Mouse (Mus musculus) duodenum, adult 2 months (tissue): ENCODE data around the gene Prss16. TPM values are rescaled to one million over a fixed set of nuclear protein-coding genes. Genes with fewer than 3 reads are reported as not detected.

Source experiments
- polyA plus RNA-seq: library from polyadenylated mRNA; depleted of rRNA; stranded (reverse); fragments of >200 nt; gene quantifications from 2 replicates; pipeline ENCODE4 v1.2.3, GENCODE M21; 2012; ENCODE audit warnings: low replicate concordance; rRNA removed

Gene Prss16
- polyA plus RNA-seq = 1.4 and 2.5 TPM in 2 replicates

DNA sequence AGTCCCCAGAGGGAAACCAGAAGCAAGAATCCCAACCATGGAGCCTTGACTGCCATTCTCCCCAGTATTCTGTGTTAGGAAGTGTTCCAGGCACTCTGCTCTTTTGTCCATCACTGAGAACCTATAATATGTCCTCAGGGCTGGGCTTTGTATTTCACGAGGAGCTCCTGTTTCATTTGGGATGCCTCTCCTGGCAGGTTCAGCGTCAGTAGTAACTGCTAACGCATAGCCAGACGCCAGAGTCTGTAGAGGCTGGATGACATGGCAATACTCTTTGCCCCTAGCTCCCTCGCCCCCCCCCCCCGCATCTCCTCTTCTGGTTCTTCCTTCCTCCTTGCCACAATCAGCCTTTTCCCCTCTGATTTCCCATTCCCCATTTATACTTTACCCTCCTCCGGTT, at the start of gene Prss16:
Gene Prss16, minus strand, starts transcription at position 101 of the 400 bp plus-strand sequence.

DNA sequence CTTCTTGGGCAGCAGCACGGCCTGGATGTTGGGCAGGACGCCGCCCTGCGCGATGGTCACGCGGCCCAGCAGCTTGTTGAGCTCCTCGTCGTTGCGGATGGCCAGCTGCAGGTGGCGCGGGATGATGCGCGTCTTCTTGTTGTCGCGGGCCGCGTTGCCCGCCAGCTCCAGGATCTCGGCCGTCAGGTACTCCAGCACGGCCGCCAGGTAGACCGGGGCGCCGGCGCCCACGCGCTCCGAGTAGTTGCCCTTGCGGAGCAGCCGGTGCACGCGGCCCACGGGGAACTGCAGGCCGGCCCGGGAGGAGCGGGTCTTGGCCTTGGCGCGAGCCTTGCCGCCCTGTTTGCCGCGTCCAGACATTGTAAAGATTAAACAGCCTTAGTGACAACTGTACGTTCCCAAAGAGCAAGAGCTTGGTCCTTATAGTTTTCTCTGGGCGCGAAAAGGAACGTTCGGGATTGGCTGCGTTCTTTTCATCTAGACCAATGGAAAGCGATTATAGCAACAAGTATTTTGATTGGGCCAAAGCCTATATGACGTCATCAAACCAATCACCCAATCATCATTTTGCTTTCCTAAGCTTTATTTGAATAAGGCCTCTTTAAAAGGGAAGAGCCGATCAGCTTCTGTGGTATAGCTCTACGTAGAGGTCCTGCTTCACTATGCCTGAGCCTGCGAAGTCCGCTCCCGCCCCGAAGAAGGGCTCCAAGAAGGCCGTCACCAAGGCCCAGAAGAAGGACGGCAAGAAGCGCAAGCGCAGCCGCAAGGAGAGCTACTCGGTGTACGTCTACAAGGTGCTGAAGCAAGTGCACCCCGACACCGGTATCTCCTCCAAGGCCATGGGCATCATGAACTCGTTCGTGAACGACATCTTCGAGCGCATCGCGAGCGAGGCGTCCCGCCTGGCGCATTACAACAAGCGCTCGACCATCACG, 33.3 kb upstream of the Prss16 start, which contains the start of the genes Hist1h2ag and Hist1h2bj:
Gene Hist1h2ag, minus strand, starts transcription at position 377 of the 935 bp plus-strand sequence.
Gene Hist1h2bj, plus strand, starts transcription at position 647 of the 935 bp plus-strand sequence.

DNA sequence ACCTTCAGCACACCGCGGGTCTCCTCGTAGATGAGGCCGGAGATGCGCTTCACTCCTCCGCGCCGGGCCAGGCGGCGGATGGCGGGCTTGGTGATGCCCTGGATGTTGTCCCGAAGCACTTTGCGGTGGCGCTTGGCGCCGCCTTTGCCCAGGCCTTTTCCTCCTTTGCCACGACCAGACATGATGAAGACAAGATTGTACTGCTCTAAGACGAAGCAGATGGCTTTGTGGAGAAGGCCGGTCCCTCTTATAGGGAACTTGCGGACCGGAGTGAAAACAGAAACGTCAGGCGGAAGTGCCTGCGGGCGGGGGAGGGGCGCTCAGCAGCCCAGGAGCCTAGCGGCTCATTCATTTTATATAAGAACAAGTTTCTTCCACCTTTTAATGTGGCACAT, 31.6 kb upstream of the Prss16 start, which contains the start of gene Hist1h4i:
Gene Hist1h4i, minus strand, starts transcription at position 221 of the 395 bp plus-strand sequence.

DNA sequence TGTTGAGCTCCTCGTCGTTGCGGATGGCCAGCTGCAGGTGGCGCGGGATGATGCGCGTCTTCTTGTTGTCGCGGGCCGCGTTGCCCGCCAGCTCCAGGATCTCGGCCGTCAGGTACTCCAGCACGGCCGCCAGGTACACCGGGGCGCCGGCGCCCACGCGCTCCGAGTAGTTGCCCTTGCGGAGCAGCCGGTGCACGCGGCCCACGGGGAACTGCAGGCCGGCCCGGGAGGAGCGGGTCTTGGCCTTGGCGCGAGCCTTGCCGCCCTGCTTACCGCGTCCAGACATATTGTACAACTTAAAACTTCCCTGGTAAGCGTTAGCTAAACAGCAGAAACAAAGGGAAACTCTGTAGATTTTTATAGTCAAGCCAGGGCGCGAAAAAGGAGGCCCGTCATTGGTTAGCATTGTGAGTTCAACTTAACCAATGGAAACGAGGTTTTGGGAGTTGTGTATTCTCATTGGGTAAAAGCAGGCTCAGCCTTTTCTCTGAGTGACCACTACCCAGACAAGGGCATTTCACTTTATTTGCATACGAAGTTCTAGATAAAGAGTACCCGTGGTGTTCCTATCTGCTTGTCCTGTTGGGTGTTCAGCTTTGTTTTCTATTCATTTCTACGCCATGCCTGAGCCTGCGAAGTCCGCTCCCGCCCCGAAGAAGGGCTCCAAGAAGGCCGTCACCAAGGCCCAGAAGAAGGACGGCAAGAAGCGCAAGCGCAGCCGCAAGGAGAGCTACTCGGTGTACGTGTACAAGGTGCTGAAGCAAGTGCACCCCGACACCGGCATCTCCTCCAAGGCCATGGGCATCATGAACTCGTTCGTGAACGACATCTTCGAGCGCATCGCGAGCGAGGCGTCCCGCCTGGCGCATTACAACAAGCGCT, 26.0 kb upstream of the Prss16 start, which contains the start of the genes Hist1h2ah and Hist1h2bk:
Gene Hist1h2ah, minus strand, starts transcription at position 302 of the 882 bp plus-strand sequence.
Gene Hist1h2bk, plus strand, starts transcription at position 604 of the 882 bp plus-strand sequence.

DNA sequence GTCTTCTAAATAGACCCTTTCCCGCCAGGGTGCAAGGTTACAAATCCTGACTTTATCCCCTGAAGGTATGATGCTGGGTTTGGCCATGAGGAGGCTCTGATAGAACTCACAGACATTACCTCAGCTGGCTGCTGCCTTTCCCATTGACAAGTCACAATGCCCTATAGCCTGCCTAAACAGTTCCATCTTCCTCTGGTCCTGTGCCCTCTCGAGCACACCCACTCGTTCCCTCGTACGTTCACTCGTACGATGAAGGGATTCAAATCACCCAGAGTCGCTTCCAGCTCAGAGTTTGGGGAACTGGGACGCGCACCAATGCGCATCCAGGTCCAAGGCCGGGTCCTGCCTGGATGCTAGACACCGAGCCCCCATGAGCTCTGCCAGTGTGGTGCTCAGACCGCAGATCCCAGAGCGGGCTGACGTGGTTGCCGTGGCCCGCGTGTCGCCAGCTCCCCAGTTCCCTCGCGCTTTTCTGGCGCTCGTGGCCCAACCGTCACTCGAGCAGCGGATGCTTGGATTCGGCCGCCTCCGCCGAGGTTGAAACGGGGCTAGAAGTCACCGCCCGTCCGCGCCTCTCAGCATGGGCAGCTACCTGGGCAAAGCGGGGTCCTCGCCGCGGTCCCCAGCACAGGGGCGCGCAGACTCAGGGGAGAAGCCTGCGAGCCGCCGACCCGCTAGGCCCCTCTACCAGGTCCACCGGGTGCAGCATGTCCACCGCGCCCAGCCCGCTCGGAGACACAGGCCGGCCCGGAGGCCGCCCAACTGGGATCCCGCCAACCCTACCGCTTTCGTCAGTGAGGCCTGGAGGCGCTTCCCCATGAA, 28.4 kb downstream of the Prss16 start, which contains the start of gene Pom121l2:
Gene Pom121l2, plus strand, starts transcription at position 214 of the 822 bp plus-strand sequence.

Other genes with a start within 250 kb of the Prss16 start
- gene Hist1h1b, start 229.1 kb downstream of the Prss16 start, polyA plus RNA-seq = 1.6 and 2.1 TPM in 2 replicates
- gene Hist1h3i, start 226.4 kb downstream of the Prss16 start, polyA plus RNA-seq = 76.2 and 99.7 TPM in 2 replicates
- 8.4 and 153 TPM in 2 replicates for gene Hist1h2an, start 222.5 kb downstream of the Prss16 start, polyA plus RNA-seq
- 2.6 and 4.6 TPM in 2 replicates for gene Hist1h2bp, start 222.3 kb downstream of the Prss16 start, polyA plus RNA-seq
- 23.5 and 27.4 TPM in 2 replicates for gene Hist1h2bq, start 199.5 kb downstream of the Prss16 start, polyA plus RNA-seq
- not detected in 2 replicates for gene Hist1h2ao, start 199.3 kb downstream of the Prss16 start, polyA plus RNA-seq
- 1.3 and 6.9 TPM in 2 replicates for gene Hist1h4m, start 198.0 kb downstream of the Prss16 start, polyA plus RNA-seq
- gene Hist1h4n, start 177.5 kb downstream of the Prss16 start, polyA plus RNA-seq = 20.7 and 25.5 TPM in 2 replicates
- gene Hist1h2ap, start 176.2 kb downstream of the Prss16 start, polyA plus RNA-seq = 223 and 1,937 TPM in 2 replicates
- 22.5 and 29.8 TPM in 2 replicates for gene Hist1h2br, start 176.0 kb downstream of the Prss16 start, polyA plus RNA-seq
- gene Zfp184, start 64.6 kb downstream of the Prss16 start, polyA plus RNA-seq = 0.14 and 0.51 TPM in 2 replicates
- gene Pom121l2, start 28.5 kb downstream of the Prss16 start, polyA plus RNA-seq = not detected in 2 replicates
- 34.5 and 86.3 TPM in 2 replicates for gene Hist1h2ah, start 25.8 kb upstream of the Prss16 start, polyA plus RNA-seq
- 17.4 and 23.1 TPM in 2 replicates for gene Hist1h2bk, start 26.1 kb upstream of the Prss16 start, polyA plus RNA-seq
- gene Hist1h4i, start 31.6 kb upstream of the Prss16 start, polyA plus RNA-seq = 4.0 and 9.6 TPM in 2 replicates
- gene Hist1h2ag, start 33.2 kb upstream of the Prss16 start, polyA plus RNA-seq = 6.2 and 30.8 TPM in 2 replicates
- 19.4 and 20.7 TPM in 2 replicates for gene Hist1h2bj, start 33.5 kb upstream of the Prss16 start, polyA plus RNA-seq
- not detected in 2 replicates for gene Vmn1r188, start 74.7 kb upstream of the Prss16 start, polyA plus RNA-seq
- not detected in 2 replicates for gene Vmn1r189, start 96.1 kb upstream of the Prss16 start, polyA plus RNA-seq
- not detected in 2 replicates for gene Vmn1r191, start 174.2 kb upstream of the Prss16 start, polyA plus RNA-seq
- gene Vmn1r192, start 181.4 kb upstream of the Prss16 start, polyA plus RNA-seq = not detected in 2 replicates
- gene Vmn1r193, start 213.4 kb upstream of the Prss16 start, polyA plus RNA-seq = not detected in 2 replicates
- not detected in 2 replicates for gene Vmn1r194, start 234.5 kb upstream of the Prss16 start, polyA plus RNA-seq